Mouse (Mus musculus) liver, embryonic 14.5 days (tissue): ENCODE data around the gene Peli3.

ENCODE experiments used
- CTCF ChIP-seq: IDR thresholded peaks from 2 replicates; pipeline ENCODE4 v1.5.1; 2016; ENCODE audit warnings: antibody characterized with exemption, low read depth, control low read depth
- EP300 ChIP-seq: IDR thresholded peaks from 2 replicates; pipeline ENCODE4 v1.6.1; 2016; ENCODE audit warnings: antibody characterized with exemption, low read depth

GRCm38 (mm10) chr19:4928781-4929180, 14.1 kb downstream of the Peli3 start:
- TF ChIP-seq CTCF (no peak), EP300 (no peak)
